Mouse (Mus musculus) midbrain, embryonic 13.5 days (tissue): Measurements from ENCODE around the gene Cfap45. TPM values are rescaled to one million over a fixed set of nuclear protein-coding genes. Genes with fewer than 3 reads are reported as not detected.

Experiments
- ATAC-seq: fragments of 200-750 bp; cut with Nextera tagmentation; 2 replicates; pipeline ENCODE4 v1.8.0; 2017; ENCODE audit warnings: mild to moderate bottlenecking, moderate TSS enrichment, moderate library complexity
- H3K27ac ChIP-seq: fragments of 300-500 bp; sonication (generic); 2 replicates; pipeline ENCODE4 v1.5.1; 2015; ENCODE audit warnings: inconsistent platforms, mild to moderate bottlenecking, moderate library complexity
- H3K27me3 ChIP-seq: fragments of 300-500 bp; sonication (generic); 2 replicates; pipeline ENCODE4 v1.6.1; 2015; ENCODE audit warnings: mild to moderate bottlenecking, inconsistent platforms
- H3K36me3 ChIP-seq: fragments of 300-500 bp; sonication (generic); 2 replicates; pipeline ENCODE4 v1.6.1; 2015; ENCODE audit warnings: mild to moderate bottlenecking, inconsistent platforms
- H3K4me1 ChIP-seq: fragments of 300-500 bp; sonication (generic); replicated peaks from 2 replicates; pipeline ENCODE4 v1.6.1; 2015; ENCODE audit warnings: inconsistent platforms
- H3K4me2 ChIP-seq: fragments of 300-500 bp; sonication (generic); replicated peaks from 2 replicates; pipeline ENCODE4 v1.6.1; 2015; ENCODE audit warnings: moderate library complexity, mild to moderate bottlenecking, inconsistent platforms
- H3K4me3 ChIP-seq: fragments of 300-500 bp; sonication (generic); replicated peaks from 2 replicates; pipeline ENCODE4 v1.5.1; 2015; ENCODE audit warnings: mild to moderate bottlenecking, inconsistent platforms
- H3K9ac ChIP-seq: fragments of 300-500 bp; sonication (generic); replicated peaks from 2 replicates; pipeline ENCODE4 v1.6.1; 2015; ENCODE audit warnings: mild to moderate bottlenecking, inconsistent platforms
- H3K9me3 ChIP-seq: fragments of 300-500 bp; sonication (generic); 2 replicates; pipeline ENCODE4 v1.6.1; 2016; ENCODE audit warnings: mild to moderate bottlenecking, inconsistent platforms
- WGBS: fragments of 180-500 bp; shearing (Covaris S2); methylation state at CpG from one replicate; pipeline ENCODE4 v1.1.7; 2015; 5-methylcytosine and 5-hydroxymethylcytosine counted together
- polyA plus RNA-seq: library from polyadenylated mRNA; unstranded; fragments of >200 nt; fragmentation: Nextera tagmentation; extraction: Ambion mirVana; gene quantifications from 2 replicates; pipeline ENCODE4 v1.2.1, GENCODE M21; 2015

Gene Cfap45
- polyA plus RNA-seq, 1 experiment from 2014 or later: 1.9 TPM

GRCm38 (mm10) chr1:172484671-172485070, 35.9 kb upstream of the Cfap45 start:
- Histone ChIP-seq H3K27ac (peak overlapping the region; percentile 77; the same call in 1 of the 2 replicates), H3K4me2 (peak overlapping the region; percentile 97), H3K4me1 (peaks cover 73% of the 10 kb centered on the region), H3K36me3 (peaks cover 24% of the 10 kb centered on the region), H3K4me3 (peak overlapping the region; percentile 72), H3K27me3 (peaks cover 9% of the 10 kb centered on the region; the same call in 1 of the 2 replicates), H3K9me3 (no peaks in the 10 kb centered on the region), H3K9ac (peak overlapping the region; percentile 85)
- ATAC-seq: no peak
- WGBS: 34% methylated on average over 13 of the region's 13 CpGs

- no peaks in the 10 kb centered on the region for H3K9me3 ChIP-seq
- no peak for ATAC-seq
- 10% methylated on average over 6 of the region's 6 CpGs for WGBS
- peaks cover 28% of the 10 kb centered on the region for H3K36me3 ChIP-seq
- peak overlapping the region; percentile 69 for H3K27ac ChIP-seq
- H3K4me1 ChIP-seq: peaks cover 79% of the 10 kb centered on the region
- H3K27me3 ChIP-seq: peaks cover 4% of the 10 kb centered on the region; the same call in 1 of the 2 replicates
- peak overlapping the region; percentile 61 for H3K9ac ChIP-seq
- H3K4me2 ChIP-seq: peak overlapping the region; percentile 97
- H3K4me3 ChIP-seq: peak overlapping the region; percentile 72
Measured at GRCm38 (mm10) chr1:172485821-172486220, 34.8 kb upstream of the Cfap45 start.

GRCm38 (mm10) chr1:172486236-172486635, 34.4 kb upstream of the Cfap45 start:
- H3K27ac ChIP-seq: peak overlapping the region; percentile 69
- H3K9me3 ChIP-seq: no peaks in the 10 kb centered on the region
- H3K9ac ChIP-seq: peak overlapping the region; percentile 61
- peaks cover 32% of the 10 kb centered on the region for H3K36me3 ChIP-seq
- peak overlapping the region; percentile 72 for H3K4me3 ChIP-seq
- WGBS: 3% methylated on average over 4 of the region's 4 CpGs
- ATAC-seq: peak; percentile 1; the same call in 1 of the 2 replicates
- no peaks in the 10 kb centered on the region for H3K27me3 ChIP-seq
- H3K4me2 ChIP-seq: peak overlapping the region; percentile 97
- peaks cover 75% of the 10 kb centered on the region for H3K4me1 ChIP-seq

GRCm38 (mm10) chr1:172486651-172487050, 34.0 kb upstream of the Cfap45 start:
- peak overlapping the region; percentile 69; the same call in 1 of the 2 replicates for H3K27ac ChIP-seq
- no peaks in the 10 kb centered on the region for H3K9me3 ChIP-seq
- peaks cover 71% of the 10 kb centered on the region for H3K4me1 ChIP-seq
- 12% methylated on average over 5 of the region's 5 CpGs for WGBS
- peak overlapping the region; percentile 61 for H3K9ac ChIP-seq
- no peak for ATAC-seq
- no peaks in the 10 kb centered on the region for H3K27me3 ChIP-seq
- peak overlapping the region; percentile 97 for H3K4me2 ChIP-seq
- H3K4me3 ChIP-seq: peak overlapping the region; percentile 72
- peaks cover 36% of the 10 kb centered on the region for H3K36me3 ChIP-seq

DNA sequence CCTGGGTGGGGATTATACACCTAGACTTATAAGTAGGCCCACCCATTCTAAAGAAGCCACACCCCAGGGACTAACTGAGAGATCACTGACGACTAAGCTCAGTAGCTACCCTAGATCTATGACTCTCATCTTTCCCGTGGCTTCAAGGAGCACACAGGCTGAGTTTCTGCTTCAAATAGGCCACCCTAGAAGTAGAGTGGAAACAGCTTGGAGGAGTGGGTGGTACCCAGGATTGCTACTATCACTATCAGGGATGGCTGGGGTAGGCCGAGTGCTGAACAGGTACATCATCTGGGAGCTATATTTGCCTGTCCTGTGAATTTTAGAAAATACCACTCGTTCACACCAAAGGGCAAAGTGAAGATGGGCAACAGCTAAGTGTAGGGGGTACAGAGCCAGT, 32.7 kb upstream of the Cfap45 start:
- no peak for ATAC-seq
- peaks cover 69% of the 10 kb centered on the region for H3K4me1 ChIP-seq
- peak overlapping the region; percentile 61; the same call in 1 of the 2 replicates for H3K9ac ChIP-seq
- no peaks in the 10 kb centered on the region for H3K9me3 ChIP-seq
- H3K27ac ChIP-seq: no peak overlapping the region
- no peaks in the 10 kb centered on the region for H3K27me3 ChIP-seq
- H3K4me3 ChIP-seq: no peak overlapping the region
- WGBS: 83% methylated on average over 4 of the region's 4 CpGs
- H3K4me2 ChIP-seq: peak overlapping the region; percentile 97; the same call in 1 of the 2 replicates
- peaks cover 47% of the 10 kb centered on the region for H3K36me3 ChIP-seq

DNA sequence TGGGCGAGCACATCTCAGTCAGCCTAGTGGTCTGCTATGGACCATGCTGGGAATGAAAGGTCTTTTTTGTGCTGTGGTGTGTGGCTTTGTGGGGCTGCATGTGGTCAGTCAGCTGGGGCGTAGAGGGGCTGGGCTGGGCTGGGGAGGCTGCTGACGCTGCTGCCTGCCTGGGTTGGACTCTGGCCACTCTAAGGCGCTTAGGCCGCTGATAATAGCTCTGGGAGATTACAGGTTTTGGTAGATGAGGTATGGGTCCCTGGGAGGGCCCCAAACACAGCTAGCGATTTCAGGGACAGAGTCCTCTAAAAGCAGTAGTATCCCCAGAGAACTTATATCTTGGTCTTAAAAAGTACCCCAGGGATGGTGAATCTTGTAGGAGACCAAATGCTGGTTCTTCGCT, 31.8 kb upstream of the Cfap45 start:
- Histone ChIP-seq H3K9me3 (no peaks in the 10 kb centered on the region), H3K36me3 (peaks cover 57% of the 10 kb centered on the region), H3K4me2 (no peak overlapping the region), H3K4me3 (no peak overlapping the region), H3K9ac (0 out of 2 replicates have a peak overlapping the region, but pooled peaks have one; percentile 12), H3K4me1 (peaks cover 59% of the 10 kb centered on the region), H3K27me3 (no peaks in the 10 kb centered on the region), H3K27ac (no peak overlapping the region)
- ATAC-seq: no peak
- 76% methylated on average over 7 of the region's 7 CpGs for WGBS

GRCm38 (mm10) chr1:172489585-172490250, 30.9 kb upstream of the Cfap45 start:
- Histone ChIP-seq H3K4me1 (peaks cover 50% of the 10 kb centered on the region), H3K36me3 (peaks cover 66% of the 10 kb centered on the region), H3K27me3 (no peaks in the 10 kb centered on the region), H3K9ac (peak overlapping the region; percentile 39; the same call in 1 of the 2 replicates), H3K4me2 (peak overlapping the region; percentile 36), H3K9me3 (no peaks in the 10 kb centered on the region), H3K4me3 (peak overlapping the region; percentile 20; the same call in 1 of the 2 replicates), H3K27ac (0 out of 2 replicates have a peak overlapping the region, but pooled peaks have one; percentile 14)
- WGBS: 68% methylated on average over 12 of the region's 12 CpGs
- peak; percentile 28 for ATAC-seq

DNA sequence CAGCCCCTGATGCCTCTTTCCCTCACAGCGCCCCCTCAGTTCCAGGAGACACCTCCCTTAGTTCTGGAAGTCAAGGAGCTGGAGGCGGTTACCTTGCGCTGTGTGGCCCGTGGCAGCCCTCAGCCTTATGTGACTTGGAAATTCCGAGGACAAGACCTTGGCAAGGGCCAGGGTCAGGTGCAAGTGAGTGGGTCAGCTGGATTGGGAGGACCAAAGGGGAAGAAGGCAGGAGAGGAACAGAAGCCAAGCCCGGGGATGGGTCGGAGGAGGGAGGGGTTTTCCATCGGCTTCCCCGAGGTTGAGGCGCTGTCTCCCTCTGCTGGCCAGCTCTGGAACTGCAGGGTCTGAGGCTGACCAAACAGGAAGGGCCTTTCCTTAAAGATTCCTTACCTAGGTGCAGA, 30.3 kb upstream of the Cfap45 start:
- H3K27me3 ChIP-seq: no peaks in the 10 kb centered on the region
- peak overlapping the region; percentile 36 for H3K4me2 ChIP-seq
- no peaks in the 10 kb centered on the region for H3K9me3 ChIP-seq
- peak overlapping the region; percentile 14; the same call in 1 of the 2 replicates for H3K27ac ChIP-seq
- H3K9ac ChIP-seq: peak overlapping the region; percentile 39; the same call in 1 of the 2 replicates
- H3K4me3 ChIP-seq: peak overlapping the region; percentile 20
- 10% methylated on average over 10 of the region's 10 CpGs for WGBS
- ATAC-seq: peak; percentile 40
- H3K36me3 ChIP-seq: peaks cover 71% of the 10 kb centered on the region
- peaks cover 45% of the 10 kb centered on the region for H3K4me1 ChIP-seq

DNA sequence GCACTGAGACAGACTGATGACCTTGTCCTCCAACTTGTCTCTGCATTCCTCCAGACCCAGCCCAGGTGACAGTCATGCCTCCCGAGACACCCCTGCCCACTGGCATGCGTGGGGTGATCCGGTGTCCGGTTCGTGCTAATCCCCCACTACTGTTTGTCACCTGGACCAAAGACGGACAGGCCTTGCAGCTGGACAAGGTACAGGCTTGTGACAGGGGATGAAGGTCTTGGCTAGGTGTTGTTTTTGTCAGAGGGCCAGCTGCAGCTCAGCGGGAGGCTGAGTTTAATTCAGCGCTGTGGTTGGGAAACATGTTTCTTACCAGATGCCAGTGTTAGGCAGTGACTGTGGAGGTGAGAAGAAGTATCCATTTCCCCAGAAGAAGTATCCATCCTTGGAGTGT, 28.6 kb upstream of the Cfap45 start:
- H3K9ac ChIP-seq: no peak overlapping the region
- WGBS: 96% methylated on average over 8 of the region's 8 CpGs
- peaks cover 27% of the 10 kb centered on the region for H3K4me1 ChIP-seq
- H3K36me3 ChIP-seq: peaks cover 89% of the 10 kb centered on the region
- no peak overlapping the region for H3K4me3 ChIP-seq
- no peak overlapping the region for H3K4me2 ChIP-seq
- H3K27ac ChIP-seq: no peak overlapping the region
- no peak for ATAC-seq
- no peaks in the 10 kb centered on the region for H3K9me3 ChIP-seq
- 0 out of 2 replicates have a peak, but pooled peaks cover under 1% of the 10 kb centered on the region for H3K27me3 ChIP-seq

DNA sequence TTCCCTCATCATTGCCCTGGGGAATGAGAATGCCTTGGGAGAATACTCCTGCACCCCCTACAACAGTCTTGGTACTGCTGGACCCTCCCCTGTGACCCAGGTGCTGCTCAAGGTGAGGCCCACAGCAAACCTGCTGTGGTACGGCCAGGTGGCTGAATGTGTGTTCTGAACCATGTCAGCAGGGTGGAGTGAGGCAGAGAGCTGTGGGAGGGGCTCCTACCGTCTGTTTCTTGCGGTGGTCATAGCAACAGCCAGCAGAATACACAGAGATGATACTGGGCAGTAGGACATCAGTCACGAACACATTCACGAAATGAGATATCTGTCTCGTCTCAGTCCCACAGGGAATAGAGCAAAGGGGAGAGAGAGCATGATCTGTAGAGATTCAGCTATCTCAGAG, 27.1 kb upstream of the Cfap45 start:
- no peaks in the 10 kb centered on the region for H3K9me3 ChIP-seq
- no peak overlapping the region for H3K27ac ChIP-seq
- no peak for ATAC-seq
- peaks cover 12% of the 10 kb centered on the region for H3K4me1 ChIP-seq
- peaks cover 90% of the 10 kb centered on the region for H3K36me3 ChIP-seq
- H3K9ac ChIP-seq: no peak overlapping the region
- H3K4me3 ChIP-seq: no peak overlapping the region
- peaks cover 15% of the 10 kb centered on the region for H3K27me3 ChIP-seq
- WGBS: 65% methylated on average over 6 of the region's 6 CpGs
- H3K4me2 ChIP-seq: no peak overlapping the region

GRCm38 (mm10) chr1:172496030-172496429, 24.6 kb upstream of the Cfap45 start:
- H3K4me3 ChIP-seq: no peak overlapping the region
- no peaks in the 10 kb centered on the region for H3K9me3 ChIP-seq
- H3K36me3 ChIP-seq: peaks cover 75% of the 10 kb centered on the region
- peaks cover 40% of the 10 kb centered on the region for H3K27me3 ChIP-seq
- no peak overlapping the region for H3K4me2 ChIP-seq
- peaks cover 17% of the 10 kb centered on the region for H3K4me1 ChIP-seq
- 83% methylated on average over 17 of the region's 17 CpGs for WGBS
- H3K9ac ChIP-seq: no peak overlapping the region
- H3K27ac ChIP-seq: no peak overlapping the region
- ATAC-seq: no peak

DNA sequence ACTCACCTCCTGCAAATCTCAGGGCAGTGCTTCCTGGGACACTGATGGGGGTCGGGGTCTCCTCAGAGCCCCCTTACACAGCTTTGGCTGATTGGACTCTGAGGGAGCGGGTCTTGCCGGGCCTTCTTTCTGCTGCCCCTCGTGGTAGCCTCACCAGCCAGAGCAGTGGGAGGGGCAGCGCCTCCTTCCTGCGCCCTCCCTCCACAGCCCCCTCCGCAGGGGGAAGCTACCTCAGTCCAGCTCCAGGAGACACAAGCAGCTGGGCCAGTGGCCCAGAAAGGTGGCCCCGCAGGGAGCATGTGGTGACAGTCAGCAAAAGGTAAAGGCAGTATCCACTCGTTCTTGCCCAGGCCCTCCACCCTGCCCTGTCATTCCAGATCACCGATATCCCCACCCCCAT, 23.2 kb upstream of the Cfap45 start:
- 85% methylated on average over 10 of the region's 10 CpGs for WGBS
- Histone ChIP-seq H3K9ac (no peak overlapping the region), H3K4me2 (no peak overlapping the region), H3K4me1 (peaks cover 30% of the 10 kb centered on the region), H3K27ac (no peak overlapping the region), H3K4me3 (no peak overlapping the region), H3K36me3 (peaks cover 61% of the 10 kb centered on the region), H3K27me3 (peaks cover 54% of the 10 kb centered on the region), H3K9me3 (no peaks in the 10 kb centered on the region)
- no peak for ATAC-seq
